Mouse (Mus musculus): ENCODE measurements around the gene Fbxo46. TPM values are rescaled to one million over a fixed set of nuclear protein-coding genes. Genes with fewer than 3 reads are reported as not detected.
"Not testable (repeated sequence)": the region's sequence is repeated elsewhere in the genome, so short reads cannot be mapped to it uniquely, and the experiment has no call there.

The Fbxo46 gene
- total RNA-seq (2021) = 10 to 100 TPM; 15.0 to 15.4 TPM
- long read RNA-seq, full-length matches to known transcripts = 13 of 15 reads
- long read RNA-seq, partial matches to known transcripts = 0 of 15 reads
- long read RNA-seq, other reads (novel, unspliced or antisense) = 2 of 15 reads

GRCm38 (mm10) chr7:19119631-19120429 lies at the start of gene Fbxo46:
Fbxo46 (plus strand) TSS chr7:19119859.
- DNase-seq (ENCODE audit: low spot score in 2 of 2) = peak; percentile 94 to 97

- DNase-seq (ENCODE audit: low spot score in 2 of 2) = not testable (repeated sequence)
Observed at GRCm38 (mm10) chr7:19071024-19071423, 48.6 kb upstream of the Fbxo46 start.

GRCm38 (mm10) chr7:19073504-19073903 lies 46.2 kb upstream of the Fbxo46 start:
- peak in 1 of 2 experiments; percentile 55 for DNase-seq (ENCODE audit: low spot score in 2 of 2)

GRCm38 (mm10) chr7:19074494-19074893 lies 45.2 kb upstream of the Fbxo46 start:
- DNase-seq (ENCODE audit: low spot score in 2 of 2) = no peak

- no peak for DNase-seq (ENCODE audit: low spot score in 2 of 2)
Observed at GRCm38 (mm10) chr7:19075231-19075630, 44.4 kb upstream of the Fbxo46 start.

GRCm38 (mm10) chr7:19075723-19076585 lies 43.7 kb upstream of the Fbxo46 start, which contains the start of gene Dmwd:
Dmwd (plus strand) TSS chr7:19076227.
- peak; percentile 98 for DNase-seq (ENCODE audit: low spot score in 2 of 2)

GRCm38 (mm10) chr7:19076586-19076991 lies 43.1 kb upstream of the Fbxo46 start:
- DNase-seq (ENCODE audit: low spot score in 2 of 2) = no peak

- DNase-seq (ENCODE audit: low spot score in 2 of 2) = no peak
Observed at GRCm38 (mm10) chr7:19077761-19078160, 41.9 kb upstream of the Fbxo46 start.

- no peak for DNase-seq (ENCODE audit: low spot score in 2 of 2)
Observed at GRCm38 (mm10) chr7:19078732-19079131, 40.9 kb upstream of the Fbxo46 start.

- DNase-seq (ENCODE audit: low spot score in 2 of 2) = no peak
Observed at GRCm38 (mm10) chr7:19080451-19080950, 39.2 kb upstream of the Fbxo46 start.

- no peak for DNase-seq (ENCODE audit: low spot score in 2 of 2)
Observed at GRCm38 (mm10) chr7:19082171-19082570, 37.5 kb upstream of the Fbxo46 start.

- no peak for DNase-seq (ENCODE audit: low spot score in 2 of 2)
Observed at GRCm38 (mm10) chr7:19083096-19083495, 36.6 kb upstream of the Fbxo46 start.

- DNase-seq (ENCODE audit: low spot score in 2 of 2) = no peak
Observed at GRCm38 (mm10) chr7:19083701-19084100, 36.0 kb upstream of the Fbxo46 start, which contains the start of gene Dmpk. Dmpk (plus strand) TSS chr7:19083849.

GRCm38 (mm10) chr7:19084277-19084771 lies 35.3 kb upstream of the Fbxo46 start:
- DNase-seq (ENCODE audit: low spot score in 2 of 2) = no peak

GRCm38 (mm10) chr7:19084921-19085473 lies 34.7 kb upstream of the Fbxo46 start:
- no peak for DNase-seq (ENCODE audit: low spot score in 2 of 2)

GRCm38 (mm10) chr7:19085495-19085894 lies 34.2 kb upstream of the Fbxo46 start:
- DNase-seq (ENCODE audit: low spot score in 2 of 2) = no peak

GRCm38 (mm10) chr7:19086042-19086441 lies 33.6 kb upstream of the Fbxo46 start:
- no peak for DNase-seq (ENCODE audit: low spot score in 2 of 2)

GRCm38 (mm10) chr7:19086760-19087159 lies 32.9 kb upstream of the Fbxo46 start:
- DNase-seq (ENCODE audit: low spot score in 2 of 2) = no peak

- peak in 1 of 2 experiments; percentile 70 for DNase-seq (ENCODE audit: low spot score in 2 of 2)
Observed at GRCm38 (mm10) chr7:19088813-19089212, 30.8 kb upstream of the Fbxo46 start.

GRCm38 (mm10) chr7:19091913-19092312 lies 27.7 kb upstream of the Fbxo46 start:
- DNase-seq (ENCODE audit: low spot score in 2 of 2) = no peak
